Mouse (Mus musculus) liver, embryonic 13.5 days (tissue): ENCODE measurements around the gene Srsf2. TPM values are rescaled to one million over a fixed set of nuclear protein-coding genes. Genes with fewer than 3 reads are reported as not detected.

Experiments
- ATAC-seq: fragments of 200-750 bp; cut with Nextera tagmentation; 2 replicates; pipeline ENCODE4 v1.8.0; 2017; ENCODE audit warnings: low read depth, mild to moderate bottlenecking, moderate number of reproducible peaks, moderate library complexity
- DNase-seq: peaks from one replicate; pipeline ENCODE4 v3.0.0; 2022
- H3K27ac ChIP-seq: fragments of 300-500 bp; sonication (generic); 2 replicates; pipeline ENCODE4 v1.5.1; 2015; ENCODE audit warnings: moderate library complexity, mild to moderate bottlenecking, inconsistent platforms
- H3K27me3 ChIP-seq: fragments of 300-500 bp; sonication (generic); 2 replicates; pipeline ENCODE4 v1.6.1; 2015; ENCODE audit warnings: mild to moderate bottlenecking, inconsistent platforms
- H3K36me3 ChIP-seq: fragments of 300-500 bp; sonication (generic); 2 replicates; pipeline ENCODE4 v1.6.1; 2015; ENCODE audit warnings: mild to moderate bottlenecking, inconsistent platforms
- H3K4me1 ChIP-seq: fragments of 300-500 bp; sonication (generic); replicated peaks from 2 replicates; pipeline ENCODE4 v1.6.1; 2015; ENCODE audit warnings: inconsistent platforms
- H3K4me2 ChIP-seq: fragments of 300-500 bp; sonication (generic); 2 replicates; pipeline ENCODE4 v1.6.1; 2015; ENCODE audit warnings: inconsistent platforms, mild to moderate bottlenecking, moderate library complexity
- H3K4me3 ChIP-seq: fragments of 300-500 bp; sonication (generic); replicated peaks from 2 replicates; pipeline ENCODE4 v1.5.1; 2015; ENCODE audit warnings: mild to moderate bottlenecking, inconsistent platforms
- H3K9ac ChIP-seq: fragments of 300-500 bp; sonication (generic); 2 replicates; pipeline ENCODE4 v1.6.1; 2015; ENCODE audit warnings: mild to moderate bottlenecking, inconsistent platforms
- H3K9me3 ChIP-seq: fragments of 300-500 bp; sonication (generic); replicated peaks from 2 replicates; pipeline ENCODE4 v1.6.1; 2016; ENCODE audit warnings: inconsistent platforms
- WGBS: fragments of 180-500 bp; shearing (Covaris S2); methylation state at CpG from one replicate; pipeline ENCODE4 v1.1.7; 2015; ENCODE audit not compliant: insufficient replicate concordance; 5-methylcytosine and 5-hydroxymethylcytosine counted together
- polyA plus RNA-seq: library from polyadenylated mRNA; unstranded; fragments of >200 nt; fragmentation: Nextera tagmentation; extraction: Ambion mirVana; gene quantifications from 2 replicates; pipeline ENCODE4 v1.2.1, GENCODE M21; 2015

Srsf2 gene
- polyA plus RNA-seq, 1 experiment from 2014 or later, result 543 TPM

GRCm38 (mm10) chr11:116807116-116807515 lies 45.8 kb downstream of the Srsf2 start:
- H3K27me3 ChIP-seq, result peaks cover 4% of the 10 kb centered on the region; the same call in 1 of the 2 replicates
- H3K4me1 ChIP-seq, result peaks cover 11% of the 10 kb centered on the region
- ATAC-seq (no peak), DNase-seq (no peak)
- H3K36me3 ChIP-seq, result no peaks in the 10 kb centered on the region
- no peak overlapping the region for H3K4me3 ChIP-seq
- WGBS, result 58% methylated on average over 7 of the region's 7 CpGs
- H3K4me2 ChIP-seq, result no peak overlapping the region
- no peak overlapping the region for H3K9ac ChIP-seq
- H3K27ac ChIP-seq, result no peak overlapping the region
- no peaks in the 10 kb centered on the region for H3K9me3 ChIP-seq

GRCm38 (mm10) chr11:116806136-116807071 lies 46.5 kb downstream of the Srsf2 start:
- H3K4me3 ChIP-seq, result no peak overlapping the region
- DNase-seq, result no peak
- no peak overlapping the region for H3K27ac ChIP-seq
- no peak overlapping the region for H3K9ac ChIP-seq
- H3K4me1 ChIP-seq, result peaks cover 8% of the 10 kb centered on the region
- 67% methylated on average over 15 of the region's 15 CpGs for WGBS
- no peak overlapping the region for H3K4me2 ChIP-seq
- ATAC-seq, result no peak
- H3K36me3 ChIP-seq, result no peaks in the 10 kb centered on the region
- no peaks in the 10 kb centered on the region for H3K9me3 ChIP-seq
- peaks cover 4% of the 10 kb centered on the region; the same call in 1 of the 2 replicates for H3K27me3 ChIP-seq

- 56% methylated on average over 5 of the region's 5 CpGs for WGBS
- H3K27ac ChIP-seq, result no peak overlapping the region
- no peaks in the 10 kb centered on the region for H3K9me3 ChIP-seq
- no peaks in the 10 kb centered on the region for H3K36me3 ChIP-seq
- no peak overlapping the region for H3K4me2 ChIP-seq
- no peak overlapping the region for H3K4me3 ChIP-seq
- H3K27me3 ChIP-seq, result no peaks in the 10 kb centered on the region
- DNase-seq (no peak), ATAC-seq (no peak)
- H3K9ac ChIP-seq, result no peak overlapping the region
- H3K4me1 ChIP-seq, result no peaks in the 10 kb centered on the region
Observed at GRCm38 (mm10) chr11:116802709-116803108, 50.2 kb downstream of the Srsf2 start.

- Histone ChIP-seq H3K4me2 (no peak overlapping the region), H3K27me3 (no peaks in the 10 kb centered on the region), H3K9me3 (no peaks in the 10 kb centered on the region), H3K36me3 (no peaks in the 10 kb centered on the region), H3K9ac (no peak overlapping the region), H3K4me3 (no peak overlapping the region), H3K27ac (no peak overlapping the region), H3K4me1 (no peaks in the 10 kb centered on the region)
- WGBS, result 69% methylated on average over 5 of the region's 5 CpGs
- ATAC-seq (no peak), DNase-seq (no peak)
Observed at GRCm38 (mm10) chr11:116801106-116801505, 51.8 kb downstream of the Srsf2 start.

Other genes with a start within 250 kb of the Srsf2 start
- gene Rhbdf2, start 226.1 kb downstream of the Srsf2 start, polyA plus RNA-seq, result 5.8 and 6.6 TPM in 2 replicates
- gene Prcd, start 199.6 kb downstream of the Srsf2 start, polyA plus RNA-seq, result 0.31 and 0.33 TPM in 2 replicates
- 0.60 and 0.70 TPM in 2 replicates for gene Cygb, start 198.8 kb downstream of the Srsf2 start, polyA plus RNA-seq
- not detected in 2 replicates for gene St6galnac1, start 77.6 kb downstream of the Srsf2 start, polyA plus RNA-seq
- gene Mxra7, start 25.0 kb downstream of the Srsf2 start, polyA plus RNA-seq, result 2.0 and 2.5 TPM in 2 replicates
- gene Mettl23, start 9.8 kb downstream of the Srsf2 start, polyA plus RNA-seq, result 44.2 and 47.0 TPM in 2 replicates
- gene Jmjd6, start 9.6 kb downstream of the Srsf2 start, polyA plus RNA-seq, result 38.1 and 40.1 TPM in 2 replicates
- 10.4 and 11.8 TPM in 2 replicates for gene Mfsd11, start 654 bp downstream of the Srsf2 start, polyA plus RNA-seq
- gene Mgat5b, start 65.8 kb upstream of the Srsf2 start, polyA plus RNA-seq, result 0.06 TPM in 1 of 2 replicates, not detected in the other